Comparison of ENCODE assay signal across 14 mouse cellular contexts in genomic region chr16:23350802-23351201, GRCm38 (mm10).
A peak's percentile ranks its signal among the peaks of the same experiment; 100 is the strongest.
DNase-seq lines count a peak whose midpoint lies in the region; ATAC-seq lines count a peak whose summit lies in the region.
"Had no signal": no experiment of that assay in that cellular context is flagged by ENCODE, and none has a peak within 500 bp of the region (broad histone marks: within the 10 kb centered on the region; RNA-seq: fewer than 3 reads in every experiment).

No protein-coding gene starts in this region.

- DNase-seq in heart, embryonic 10.5 days (ENCODE audit: low spot score) = peak; percentile 45
- no peak for DNase-seq in heart, postnatal 14 days
- peak; percentile 86 to 89 for DNase-seq in thymus, postnatal 10 days (ENCODE audit: low spot score in 2 of 2)
- no peak for DNase-seq in urinary bladder, postnatal 36 days (ENCODE audit: low spot score in 2 of 2)
- DNase-seq: gastrocnemius, adult 2 months; kidney, adult 18-20 months; layer of hippocampus, postnatal 36 days had no signal

- peak; percentile 65 for ATAC-seq in midbrain, embryonic 13.5 days
- no peak for ATAC-seq in midbrain, embryonic 15.5 days (replicated peaks)
- ATAC-seq in forebrain, embryonic 15.5 days (replicated peaks) = peak; percentile 32; the same call in 1 of the 2 replicates
- no peak for ATAC-seq in kidney, embryonic 14.5 days (ENCODE audit: low FRiP score, low TSS enrichment)
- ATAC-seq: liver, embryonic 12.5 days had no signal

- 30% methylated on average over 2 of the region's 2 CpGs for WGBS in heart, embryonic 10.5 days
- 24% methylated on average over 2 of the region's 2 CpGs for whole genome bisulfite sequencing in midbrain, embryonic 13.5 days
- 4% methylated on average over 2 of the region's 2 CpGs for WGBS in midbrain, embryonic 15.5 days
- WGBS in forebrain, embryonic 15.5 days = 10% methylated on average over 2 of the region's 2 CpGs
- 16% methylated on average over 2 of the region's 2 CpGs for WGBS in kidney, embryonic 14.5 days

- no peak overlapping the region for H3K27ac ChIP-seq in heart, embryonic 10.5 days
- no peak overlapping the region for H3K27ac ChIP-seq in midbrain, embryonic 13.5 days
- no peak overlapping the region for H3K27ac ChIP-seq in midbrain, embryonic 15.5 days
- no peak overlapping the region for H3K27ac ChIP-seq in forebrain, embryonic 15.5 days (replicated peaks)
- no peak overlapping the region for H3K27ac ChIP-seq in kidney, embryonic 14.5 days (ENCODE audit: low read depth, low read length)
- H3K27ac ChIP-seq: embryonic facial prominence, embryonic 13.5 days; heart, embryonic 13.5 days; liver, embryonic 12.5 days had no signal

- peaks cover 9% of the 10 kb centered on the region; the same call in 1 of the 2 replicates for H3K36me3 ChIP-seq in heart, embryonic 10.5 days
- peaks cover 15% of the 10 kb centered on the region for H3K36me3 ChIP-seq in midbrain, embryonic 13.5 days
- H3K36me3 ChIP-seq in midbrain, embryonic 15.5 days (replicated peaks) = no peaks in the 10 kb centered on the region
- H3K36me3 ChIP-seq in forebrain, embryonic 15.5 days = peaks cover 4% of the 10 kb centered on the region; the same call in 1 of the 2 replicates
- H3K36me3 ChIP-seq in kidney, embryonic 14.5 days (ENCODE audit: control insufficient read depth, insufficient read depth, low read length) = no peaks in the 10 kb centered on the region; the same call in 1 of the 2 replicates

- H3K9me3 ChIP-seq in heart, embryonic 10.5 days = no peaks in the 10 kb centered on the region
- H3K9me3 ChIP-seq in midbrain, embryonic 13.5 days = no peaks in the 10 kb centered on the region
- H3K9me3 ChIP-seq in midbrain, embryonic 15.5 days = no peaks in the 10 kb centered on the region
- H3K9me3 ChIP-seq in forebrain, embryonic 15.5 days = no peaks in the 10 kb centered on the region
- no peaks in the 10 kb centered on the region for H3K9me3 ChIP-seq in kidney, embryonic 14.5 days (ENCODE audit: control insufficient read depth, low read length)
- H3K9me3 ChIP-seq: embryonic facial prominence, embryonic 13.5 days; heart, embryonic 13.5 days; liver, embryonic 12.5 days had no signal

- H3K4me1 ChIP-seq in heart, embryonic 10.5 days = peaks cover 19% of the 10 kb centered on the region; the same call in 1 of the 2 replicates
- H3K4me1 ChIP-seq in midbrain, embryonic 13.5 days (replicated peaks) = peaks cover 16% of the 10 kb centered on the region
- H3K4me1 ChIP-seq in midbrain, embryonic 15.5 days = no peaks in the 10 kb centered on the region
- H3K4me1 ChIP-seq in forebrain, embryonic 15.5 days = peaks cover 13% of the 10 kb centered on the region; the same call in 1 of the 2 replicates
- no peaks in the 10 kb centered on the region for H3K4me1 ChIP-seq in kidney, embryonic 14.5 days (ENCODE audit: control insufficient read depth, insufficient read depth, low read length)
- H3K4me1 ChIP-seq: liver, embryonic 12.5 days had no signal

- no peak overlapping the region for H3K4me2 ChIP-seq in midbrain, embryonic 13.5 days (replicated peaks)
- no peak overlapping the region for H3K4me2 ChIP-seq in midbrain, embryonic 15.5 days
- no peak overlapping the region for H3K4me2 ChIP-seq in forebrain, embryonic 15.5 days (replicated peaks)
- H3K4me2 ChIP-seq in kidney, embryonic 14.5 days (replicated peaks; ENCODE audit: low read depth, low read length) = no peak overlapping the region
- H3K4me2 ChIP-seq: embryonic facial prominence, embryonic 13.5 days; heart, embryonic 13.5 days; liver, embryonic 12.5 days had no signal

- no peak overlapping the region for H3K4me3 ChIP-seq in heart, embryonic 10.5 days
- H3K4me3 ChIP-seq in midbrain, embryonic 13.5 days (replicated peaks) = no peak overlapping the region
- no peak overlapping the region for H3K4me3 ChIP-seq in midbrain, embryonic 15.5 days
- no peak overlapping the region for H3K4me3 ChIP-seq in forebrain, embryonic 15.5 days
- H3K4me3 ChIP-seq in kidney, embryonic 14.5 days (ENCODE audit: low read length) = no peak overlapping the region
- H3K4me3 ChIP-seq: embryonic facial prominence, embryonic 13.5 days; gastrocnemius, adult 2 months; heart, embryonic 13.5 days; liver, embryonic 12.5 days had no signal

- H3K27me3 ChIP-seq in heart, embryonic 10.5 days (ENCODE audit: insufficient read depth, poor library complexity, severe bottlenecking) = no peaks in the 10 kb centered on the region
- H3K27me3 ChIP-seq in midbrain, embryonic 13.5 days = no peaks in the 10 kb centered on the region
- no peaks in the 10 kb centered on the region for H3K27me3 ChIP-seq in midbrain, embryonic 15.5 days (replicated peaks)
- no peaks in the 10 kb centered on the region for H3K27me3 ChIP-seq in forebrain, embryonic 15.5 days
- H3K27me3 ChIP-seq in kidney, embryonic 14.5 days (ENCODE audit: control insufficient read depth, insufficient read depth, low read length) = no peaks in the 10 kb centered on the region
- H3K27me3 ChIP-seq: embryonic facial prominence, embryonic 13.5 days; heart, embryonic 13.5 days; liver, embryonic 12.5 days had no signal

- intact Hi-C loops in heart, postnatal 14 days (cut with DNase I) = no loop called here

- H3K9ac ChIP-seq in midbrain, embryonic 13.5 days (replicated peaks) = no peak overlapping the region
- no peak overlapping the region for H3K9ac ChIP-seq in midbrain, embryonic 15.5 days
- H3K9ac ChIP-seq in forebrain, embryonic 15.5 days (replicated peaks) = no peak overlapping the region
- no peak overlapping the region for H3K9ac ChIP-seq in kidney, embryonic 14.5 days (ENCODE audit: low read depth, low read length)
- H3K9ac ChIP-seq: embryonic facial prominence, embryonic 13.5 days; heart, embryonic 13.5 days; liver, embryonic 12.5 days had no signal

Comparison
In these comparisons a context has a peak if more than half of its experiments do, and no peak if none do; other contexts are left out.
1. DNase-seq: peak in heart, embryonic 10.5 days (single experiment) and thymus, postnatal 10 days (2 of 2); none in heart, postnatal 14 days (0 of 2) and urinary bladder, postnatal 36 days (0 of 2).
2. ATAC-seq: peak in midbrain, embryonic 13.5 days (single experiment) and forebrain, embryonic 15.5 days (single experiment); none in midbrain, embryonic 15.5 days (single experiment) and kidney, embryonic 14.5 days (single experiment).